Mouse (Mus musculus) erythroid progenitor cell, adult 5-6 weeks (primary cell): ENCODE data around the gene Nop2. TPM values are rescaled to one million over a fixed set of nuclear protein-coding genes. Genes with fewer than 3 reads are reported as not detected.

ENCODE experiments used
- total RNA-seq, 2 experiments: library from RNA; stranded (forward) in 1 of 2; stranded (reverse) in 1 of 2; fragments of 150-400 nt in 1 of 2; fragments of 186-747, 209-891 nt in 1 of 2; gene quantifications; 2 replicates each; pipeline versions ENCODE4 v1.2.3 to v1.2.4; 2015 to 2017; ENCODE audit warnings: low replicate concordance in 2 of 2

Nop2 gene
- total RNA-seq, 2 experiments from 2014 or later = 5.7 to 6.7 TPM

Other genes starting within 250 kb of the Nop2 start
- gene Cd4, start 243.7 kb upstream of the Nop2 start, total RNA-seq (2015; ENCODE audit: low replicate concordance) = 4.3 and 12.2 TPM in 2 replicates
- gene Cd4, start 243.7 kb upstream of the Nop2 start, total RNA-seq (2017; ENCODE audit: low replicate concordance) = 5.0 and 6.8 TPM in 2 replicates
- 1.8 TPM in 1 of 2 replicates, not detected in the other for gene Lag3, start 220.2 kb upstream of the Nop2 start, total RNA-seq (2015; ENCODE audit: low replicate concordance)
- gene Lag3, start 220.2 kb upstream of the Nop2 start, total RNA-seq (2017; ENCODE audit: low replicate concordance) = 0.90 TPM in 1 of 2 replicates, not detected in the other
- 15.5 and 20.5 TPM in 2 replicates for gene Ptms, start 211.8 kb upstream of the Nop2 start, total RNA-seq (2015; ENCODE audit: low replicate concordance)
- 7.9 and 18.6 TPM in 2 replicates for gene Ptms, start 211.8 kb upstream of the Nop2 start, total RNA-seq (2017; ENCODE audit: low replicate concordance)
- gene Mlf2, start 200.5 kb upstream of the Nop2 start, total RNA-seq (2015; ENCODE audit: low replicate concordance) = 44.0 and 45.3 TPM in 2 replicates
- gene Mlf2, start 200.5 kb upstream of the Nop2 start, total RNA-seq (2017; ENCODE audit: low replicate concordance) = 18.5 and 42.2 TPM in 2 replicates
- 14.3 and 17.3 TPM in 2 replicates for gene Cops7a, start 166.4 kb upstream of the Nop2 start, total RNA-seq (2015; ENCODE audit: low replicate concordance)
- gene Cops7a, start 166.4 kb upstream of the Nop2 start, total RNA-seq (2017; ENCODE audit: low replicate concordance) = 4.1 and 4.9 TPM in 2 replicates
- not detected in 2 replicates for gene Pianp, start 135.2 kb upstream of the Nop2 start, total RNA-seq (2015; ENCODE audit: low replicate concordance)
- gene Pianp, start 135.2 kb upstream of the Nop2 start, total RNA-seq (2017; ENCODE audit: low replicate concordance) = not detected in 2 replicates
- gene Zfp384, start 122.8 kb upstream of the Nop2 start, total RNA-seq (2015; ENCODE audit: low replicate concordance) = 49.4 and 54.1 TPM in 2 replicates
- 25.8 and 41.2 TPM in 2 replicates for gene Zfp384, start 122.8 kb upstream of the Nop2 start, total RNA-seq (2017; ENCODE audit: low replicate concordance)
- gene Ing4, start 92.1 kb upstream of the Nop2 start, total RNA-seq (2015; ENCODE audit: low replicate concordance) = 5.0 and 5.4 TPM in 2 replicates
- gene Ing4, start 92.1 kb upstream of the Nop2 start, total RNA-seq (2017; ENCODE audit: low replicate concordance) = 59.6 and 60.0 TPM in 2 replicates
- 4.3 and 9.6 TPM in 2 replicates for gene Acrbp, start 82.2 kb upstream of the Nop2 start, total RNA-seq (2015; ENCODE audit: low replicate concordance)
- gene Acrbp, start 82.2 kb upstream of the Nop2 start, total RNA-seq (2017; ENCODE audit: low replicate concordance) = 0.68 and 9.4 TPM in 2 replicates
- 3.6 and 10.9 TPM in 2 replicates for gene Lpar5, start 64.0 kb upstream of the Nop2 start, total RNA-seq (2015; ENCODE audit: low replicate concordance)
- not detected in 2 replicates for gene Lpar5, start 64.0 kb upstream of the Nop2 start, total RNA-seq (2017; ENCODE audit: low replicate concordance)
- gene Chd4, start 35.9 kb upstream of the Nop2 start, total RNA-seq (2015; ENCODE audit: low replicate concordance) = 49.0 and 64.2 TPM in 2 replicates
- 176 and 220 TPM in 2 replicates for gene Chd4, start 35.9 kb upstream of the Nop2 start, total RNA-seq (2017; ENCODE audit: low replicate concordance)
- 5.9 and 11.5 TPM in 2 replicates for gene Iffo1, start 13.3 kb downstream of the Nop2 start, total RNA-seq (2015; ENCODE audit: low replicate concordance)
- 9.7 and 15.7 TPM in 2 replicates for gene Iffo1, start 13.3 kb downstream of the Nop2 start, total RNA-seq (2017; ENCODE audit: low replicate concordance)
- 683 and 752 TPM in 2 replicates for gene Gapdh, start 34.6 kb downstream of the Nop2 start, total RNA-seq (2015; ENCODE audit: low replicate concordance)
- gene Gapdh, start 34.6 kb downstream of the Nop2 start, total RNA-seq (2017; ENCODE audit: low replicate concordance) = 153 and 228 TPM in 2 replicates
- 953 and 1,019 TPM in 2 replicates for gene Ncapd2, start 59.8 kb downstream of the Nop2 start, total RNA-seq (2015; ENCODE audit: low replicate concordance)
- 924 and 1,011 TPM in 2 replicates for gene Ncapd2, start 59.8 kb downstream of the Nop2 start, total RNA-seq (2017; ENCODE audit: low replicate concordance)
- gene Mrpl51, start 59.9 kb downstream of the Nop2 start, total RNA-seq (2015; ENCODE audit: low replicate concordance) = 63.3 and 85.8 TPM in 2 replicates
- gene Mrpl51, start 59.9 kb downstream of the Nop2 start, total RNA-seq (2017; ENCODE audit: low replicate concordance) = 64.1 and 65.3 TPM in 2 replicates
- gene Vamp1, start 83.6 kb downstream of the Nop2 start, total RNA-seq (2015; ENCODE audit: low replicate concordance) = 4.7 and 6.7 TPM in 2 replicates
- 2.0 and 10.0 TPM in 2 replicates for gene Vamp1, start 83.6 kb downstream of the Nop2 start, total RNA-seq (2017; ENCODE audit: low replicate concordance)
- 0.84 and 1.8 TPM in 2 replicates for gene Tapbpl, start 100.0 kb downstream of the Nop2 start, total RNA-seq (2015; ENCODE audit: low replicate concordance)
- 6.7 and 6.8 TPM in 2 replicates for gene Tapbpl, start 100.0 kb downstream of the Nop2 start, total RNA-seq (2017; ENCODE audit: low replicate concordance)
- gene Cd27, start 105.1 kb downstream of the Nop2 start, total RNA-seq (2015; ENCODE audit: low replicate concordance) = 5.0 and 7.5 TPM in 2 replicates
- 0.51 and 1.2 TPM in 2 replicates for gene Cd27, start 105.1 kb downstream of the Nop2 start, total RNA-seq (2017; ENCODE audit: low replicate concordance)
- gene Tuba3a, start 154.1 kb downstream of the Nop2 start, total RNA-seq (2015; ENCODE audit: low replicate concordance) = not detected in 2 replicates
- gene Tuba3a, start 154.1 kb downstream of the Nop2 start, total RNA-seq (2017; ENCODE audit: low replicate concordance) = not detected in 2 replicates
- gene Ltbr, start 182.0 kb downstream of the Nop2 start, total RNA-seq (2015; ENCODE audit: low replicate concordance) = 0.84 and 5.0 TPM in 2 replicates
- 2.8 and 3.5 TPM in 2 replicates for gene Ltbr, start 182.0 kb downstream of the Nop2 start, total RNA-seq (2017; ENCODE audit: low replicate concordance)
- 2.9 and 7.6 TPM in 2 replicates for gene Scnn1a, start 188.8 kb downstream of the Nop2 start, total RNA-seq (2015; ENCODE audit: low replicate concordance)
- not detected in 2 replicates for gene Scnn1a, start 188.8 kb downstream of the Nop2 start, total RNA-seq (2017; ENCODE audit: low replicate concordance)
- 8.3 and 11.7 TPM in 2 replicates for gene Tnfrsf1a, start 217.5 kb downstream of the Nop2 start, total RNA-seq (2015; ENCODE audit: low replicate concordance)
- 2.3 and 20.7 TPM in 2 replicates for gene Tnfrsf1a, start 217.5 kb downstream of the Nop2 start, total RNA-seq (2017; ENCODE audit: low replicate concordance)
- gene Plekhg6, start 248.9 kb downstream of the Nop2 start, total RNA-seq (2015; ENCODE audit: low replicate concordance) = not detected in 2 replicates
- not detected in 2 replicates for gene Plekhg6, start 248.9 kb downstream of the Nop2 start, total RNA-seq (2017; ENCODE audit: low replicate concordance)